Mouse (Mus musculus): ENCODE results near the gene Aatk.

DNA sequence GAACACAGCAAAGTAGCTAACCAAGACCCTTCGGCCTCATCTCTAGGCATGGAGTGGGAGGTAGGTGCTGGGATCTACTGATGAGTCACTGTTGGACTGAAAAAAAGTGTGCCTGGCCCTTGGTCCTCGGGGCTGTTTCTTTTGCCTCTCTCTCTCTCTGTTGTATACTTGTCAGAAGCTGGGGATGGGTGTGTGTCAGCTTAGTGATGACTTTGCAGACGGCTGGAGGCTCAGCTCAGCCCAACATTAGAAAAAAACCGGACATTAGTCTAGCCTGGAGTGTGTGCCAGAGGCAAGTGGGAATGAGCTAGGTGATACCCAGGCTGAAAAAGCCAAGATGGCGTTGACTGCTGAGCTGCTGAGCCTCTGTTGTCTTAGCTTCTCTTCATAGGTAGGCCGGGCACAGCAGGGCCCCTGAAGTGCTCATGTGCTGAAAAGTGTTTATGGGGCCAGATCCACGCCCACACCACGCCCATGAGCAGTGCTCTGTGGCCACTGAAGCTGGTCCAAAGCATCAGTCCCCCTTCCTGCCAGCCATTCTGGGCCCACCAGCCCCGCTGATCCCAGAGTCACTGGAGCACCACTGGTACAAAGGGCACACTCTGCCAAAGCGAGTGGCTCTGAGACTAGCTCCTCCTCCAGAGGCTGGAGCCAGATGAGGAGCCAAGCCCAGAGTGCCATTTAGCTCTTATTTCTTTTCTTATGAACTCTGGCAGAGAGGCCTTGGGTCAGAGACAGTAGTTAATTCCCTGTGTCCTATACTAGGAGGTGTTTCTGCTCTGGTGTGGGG, 67.2 kb downstream of the Aatk start:
- TF ChIP-seq CHD2 (IDR thresholded peaks at IDR 0.05; ENCODE audit: low read depth, low read length), result no peak
- no peak for TF ChIP-seq HCFC1 (IDR thresholded peaks at IDR 0.05; ENCODE audit: borderline replicate concordance, insufficient read depth, low read length)
- TF ChIP-seq ZC3H11A (IDR thresholded peaks at IDR 0.05; ENCODE audit: borderline replicate concordance, low read depth, low read length), result no peak
- TF ChIP-seq MAFK (IDR thresholded peaks at IDR 0.05; ENCODE audit: insufficient read depth, low read depth, low read length), result no peak

Measured in ES-E14 (cell line).